Mouse (Mus musculus): ENCODE data around the gene Klrb1c. TPM values are rescaled to one million over a fixed set of nuclear protein-coding genes. Genes with fewer than 3 reads are reported as not detected.
A peak's percentile ranks its signal among the peaks of the same experiment; 100 is the strongest.
"Not testable (repeated sequence)": the region's sequence is repeated elsewhere in the genome, so short reads cannot be mapped to it uniquely, and the experiment has no call there.

The Klrb1c gene
- total RNA-seq, 2 experiments from 2014 or later, result not detected

- DNase-seq, result peak; percentile 14
Observed at GRCm38 (mm10) chr6:128797936-128798771, 9.1 kb upstream of the Klrb1c start.

- no peak for DNase-seq
Observed at GRCm38 (mm10) chr6:128797185-128797905, 8.3 kb upstream of the Klrb1c start.

GRCm38 (mm10) chr6:128796321-128796955 is 7.4 kb upstream of the Klrb1c start:
- DNase-seq, result no peak

- no peak for DNase-seq
Observed at GRCm38 (mm10) chr6:128793734-128794133, 4.7 kb upstream of the Klrb1c start.

GRCm38 (mm10) chr6:128790491-128790994 is 1.5 kb upstream of the Klrb1c start:
- DNase-seq, result not testable (repeated sequence)

GRCm38 (mm10) chr6:128788517-128788916 is 498 bp downstream of the Klrb1c start:
- DNase-seq, result no peak

GRCm38 (mm10) chr6:128786396-128786795 is 2.6 kb downstream of the Klrb1c start:
- not testable (repeated sequence) for DNase-seq

- no peak for DNase-seq
Observed at GRCm38 (mm10) chr6:128769481-128770253, 19.3 kb downstream of the Klrb1c start.

- no peak for DNase-seq
Observed at GRCm38 (mm10) chr6:128768047-128768446, 21.0 kb downstream of the Klrb1c start.

GRCm38 (mm10) chr6:128766486-128767254 is 22.3 kb downstream of the Klrb1c start:
- peak; percentile 58 for DNase-seq

- no peak for DNase-seq
Observed at GRCm38 (mm10) chr6:128765211-128765610, 23.8 kb downstream of the Klrb1c start.

- DNase-seq, result no peak
Observed at GRCm38 (mm10) chr6:128764598-128764997, 24.4 kb downstream of the Klrb1c start.

- peak; percentile 95 for DNase-seq
Observed at GRCm38 (mm10) chr6:128763736-128764523, 25.1 kb downstream of the Klrb1c start.

GRCm38 (mm10) chr6:128762892-128763670 is 25.9 kb downstream of the Klrb1c start:
- DNase-seq, result not testable (repeated sequence)

- no peak for DNase-seq
Observed at GRCm38 (mm10) chr6:128761144-128761540, 27.9 kb downstream of the Klrb1c start.

GRCm38 (mm10) chr6:128760416-128761143 is 28.4 kb downstream of the Klrb1c start:
- DNase-seq, result peak; percentile 91

- DNase-seq, result peak; percentile 94
Observed at GRCm38 (mm10) chr6:128760016-128760415, 29.0 kb downstream of the Klrb1c start.

- no peak for DNase-seq
Observed at GRCm38 (mm10) chr6:128759221-128759950, 29.6 kb downstream of the Klrb1c start.
